Mouse (Mus musculus) MN1 (cell line): ENCODE results near the gene Hspa4l.
A peak's percentile ranks its signal among the peaks of the same experiment; 100 is the strongest.

Experiments used
- DNase-seq: peaks from one replicate; pipeline ENCODE4 v3.0.0-alpha.2; 2016; ENCODE audit warnings: low spot score

Gene Hspa4l

DNA sequence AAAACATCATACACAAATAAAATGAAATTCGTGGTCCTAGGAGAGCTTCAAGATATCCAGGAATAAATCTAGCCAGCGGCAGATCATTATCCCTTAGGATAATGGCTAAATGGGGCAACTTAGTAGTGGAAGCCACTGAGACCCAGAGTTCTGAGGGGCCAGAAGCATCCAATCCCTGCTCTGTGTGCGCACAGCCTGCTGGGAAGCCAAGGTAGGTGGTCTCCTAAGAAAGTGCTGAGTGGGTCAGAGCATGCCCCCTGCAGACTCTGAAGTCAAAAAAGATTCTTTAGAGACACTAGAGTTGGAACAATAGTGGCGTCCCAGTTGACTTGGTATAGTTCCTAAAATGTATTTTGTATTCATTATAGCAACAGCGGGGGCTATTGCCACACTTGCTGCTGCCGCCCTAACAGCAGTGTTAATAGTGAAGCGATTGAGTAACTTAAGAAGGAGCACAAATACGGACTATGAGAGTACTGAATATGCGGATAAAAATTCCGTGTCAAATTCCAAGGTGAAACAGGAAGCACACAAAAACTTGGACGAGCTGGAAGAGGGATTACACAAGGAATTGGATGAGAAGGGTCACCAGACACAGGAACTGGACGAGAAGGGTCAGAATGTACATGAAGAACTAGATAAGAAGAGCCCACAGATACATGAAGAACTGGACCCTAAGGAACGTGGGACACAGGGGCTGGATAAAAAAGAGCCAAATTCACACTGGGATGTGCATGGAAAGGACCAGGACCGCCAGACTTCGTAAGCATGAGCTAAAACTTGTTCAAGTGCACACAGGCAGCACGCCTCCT lies at the start of gene Hspa4l:
Hspa4l (plus strand) TSS at position 472 of the 812 bp plus-strand sequence.
- DNase-seq: peak; percentile 43

DNA sequence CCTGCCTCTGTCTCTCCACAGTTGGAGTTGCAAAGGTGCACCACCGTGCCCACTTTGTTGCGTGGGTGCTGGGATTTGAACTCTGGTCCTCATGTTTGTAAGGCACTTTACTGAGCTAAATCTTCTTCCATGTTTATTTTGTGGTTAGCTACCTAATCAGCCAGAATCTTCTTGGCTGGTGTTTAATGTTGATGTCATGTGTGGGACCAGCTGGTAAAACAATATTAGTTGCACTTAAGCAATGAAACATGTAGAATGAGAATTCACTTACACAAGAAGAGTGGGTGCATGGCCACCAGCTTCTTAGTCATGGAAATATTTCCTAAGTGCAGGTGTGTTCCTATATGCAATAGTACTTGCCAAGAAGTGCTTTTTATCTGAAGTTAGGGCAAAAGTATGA lies 49.1 kb upstream of the Hspa4l start:
- DNase-seq: no peak

DNA sequence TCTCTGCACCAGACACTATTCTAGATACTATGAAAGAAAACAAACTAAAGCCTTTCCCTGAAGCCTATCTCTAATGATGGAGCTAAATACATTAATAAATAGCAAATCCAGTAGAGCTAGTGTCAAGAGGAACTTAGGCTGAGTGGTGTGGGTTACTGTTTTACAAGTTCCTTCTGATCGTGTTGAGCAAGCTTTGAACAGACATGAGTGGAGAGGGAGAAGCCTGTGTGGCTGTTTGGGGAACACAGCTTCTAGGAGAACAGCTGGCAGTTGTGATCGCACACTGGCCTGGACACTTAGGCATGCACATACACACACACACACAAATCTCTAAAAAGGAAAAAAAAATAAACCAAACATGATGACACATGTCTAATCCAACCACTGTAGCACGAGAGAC lies 45.5 kb upstream of the Hspa4l start:
- no peak for DNase-seq

DNA sequence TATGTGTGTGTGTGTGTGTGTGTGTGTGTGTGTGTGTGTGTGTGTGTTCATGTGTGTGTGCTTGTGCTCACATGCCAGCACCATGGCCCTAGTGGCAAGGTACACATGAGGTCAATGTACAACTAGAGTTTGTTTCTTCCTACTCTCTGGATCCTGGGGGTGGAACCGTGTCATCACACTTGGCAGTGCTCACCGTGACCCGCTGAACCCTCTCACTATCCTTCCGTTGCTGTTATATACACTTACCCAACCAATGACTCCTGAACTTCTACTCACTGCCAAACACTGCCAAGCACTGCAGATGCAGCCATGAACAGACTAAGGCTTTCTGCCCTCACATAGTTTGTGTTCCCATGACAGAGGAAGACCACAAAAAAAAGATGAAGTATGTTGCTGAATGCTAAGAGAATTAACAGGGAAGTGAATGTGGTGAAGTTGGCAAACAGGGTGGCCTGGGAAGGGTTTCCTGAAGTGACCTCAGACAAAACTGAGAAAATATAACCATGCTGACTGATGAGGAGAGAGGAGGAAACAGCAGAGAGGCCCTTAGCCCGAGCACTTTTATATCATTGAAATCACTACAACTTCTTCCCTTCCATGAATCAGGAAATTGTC lies 39.4 kb upstream of the Hspa4l start:
- DNase-seq: no peak

DNA sequence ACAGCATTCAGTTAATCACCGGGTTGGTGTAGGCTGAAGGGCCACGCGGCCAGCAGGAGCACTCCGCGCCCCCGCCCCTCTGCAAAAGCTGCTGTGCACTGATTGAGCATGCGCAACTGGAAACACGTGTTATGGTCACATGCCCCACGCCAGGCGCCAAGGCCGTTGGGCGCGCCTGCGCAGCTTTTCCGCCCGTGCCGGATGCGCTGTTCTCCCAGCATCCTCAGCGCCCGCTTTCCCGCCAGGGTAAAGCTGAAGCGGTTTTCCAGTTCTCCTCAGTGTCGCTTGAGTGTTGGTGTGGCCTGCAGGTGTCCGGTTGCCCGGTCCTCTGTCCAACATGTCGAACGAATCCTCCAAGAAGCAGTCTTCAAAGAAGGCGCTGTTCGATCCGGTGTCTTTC lies 35.6 kb upstream of the Hspa4l start, which contains the start of gene Slc25a31:
Slc25a31 (plus strand) TSS at position 201 of the 400 bp plus-strand sequence.
- DNase-seq: no peak

DNA sequence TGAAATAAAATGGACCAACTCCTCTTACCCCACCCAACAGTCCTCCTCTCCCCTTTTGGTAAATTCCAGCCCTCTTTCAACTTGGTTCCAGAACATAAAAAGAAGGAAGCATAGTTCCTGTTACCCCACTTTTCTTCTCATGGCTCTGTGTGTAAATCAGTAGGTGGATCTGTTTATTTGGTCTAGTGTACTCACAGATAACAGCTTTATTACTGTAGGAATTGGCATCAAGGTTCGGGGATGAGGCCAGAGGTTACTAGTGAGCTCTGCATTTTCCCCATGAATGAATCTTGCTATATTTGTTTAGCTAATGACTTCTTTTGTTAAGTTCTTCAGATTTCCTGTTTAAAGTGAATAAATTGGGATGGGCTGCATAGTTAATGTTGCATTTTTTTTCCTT lies 28.2 kb upstream of the Hspa4l start:
- no peak for DNase-seq

DNA sequence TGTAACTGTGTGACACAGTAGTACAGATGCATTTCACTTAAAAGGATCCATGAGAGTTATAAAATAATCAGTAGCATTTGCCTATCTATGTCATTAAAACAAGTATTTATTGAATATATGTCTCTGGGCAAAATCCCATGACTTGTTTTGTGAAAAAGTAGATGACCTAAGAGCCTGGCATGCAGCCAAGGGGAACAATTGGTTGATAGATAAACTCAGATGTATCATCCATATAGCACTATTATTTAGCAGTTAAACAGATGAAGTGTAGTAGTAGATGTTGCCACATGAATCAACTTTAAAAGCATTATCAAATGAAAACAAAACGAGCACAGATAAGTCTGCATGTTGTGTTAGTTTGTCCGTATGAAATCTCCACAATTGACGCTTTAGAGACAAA lies 25.3 kb upstream of the Hspa4l start:
- DNase-seq: peak; percentile 55

DNA sequence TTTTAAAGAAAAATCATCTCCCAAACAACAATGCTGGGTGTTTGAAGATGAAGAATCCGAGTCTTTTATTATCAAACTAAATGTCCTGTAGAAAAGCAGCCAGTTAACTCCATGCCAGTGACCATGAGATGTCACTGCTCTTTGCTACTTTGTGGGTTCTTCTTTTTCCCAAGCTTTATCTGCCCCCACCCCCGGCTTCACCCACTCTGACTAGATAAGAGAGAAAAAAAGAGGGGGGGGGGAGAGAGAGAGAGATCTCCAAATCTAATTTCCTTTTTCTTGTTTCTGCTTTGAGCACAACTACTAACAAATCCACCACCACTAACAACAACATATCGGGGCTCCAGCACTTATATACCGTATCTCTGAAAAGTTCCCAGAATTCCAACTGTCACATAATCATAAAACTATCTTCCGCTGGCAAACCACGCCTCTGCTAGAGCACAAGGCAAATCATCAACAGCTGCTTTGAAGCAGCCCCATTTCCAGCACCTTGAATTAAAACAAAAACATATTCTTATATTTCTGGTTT lies 5.8 kb upstream of the Hspa4l start:
- no peak for DNase-seq

DNA sequence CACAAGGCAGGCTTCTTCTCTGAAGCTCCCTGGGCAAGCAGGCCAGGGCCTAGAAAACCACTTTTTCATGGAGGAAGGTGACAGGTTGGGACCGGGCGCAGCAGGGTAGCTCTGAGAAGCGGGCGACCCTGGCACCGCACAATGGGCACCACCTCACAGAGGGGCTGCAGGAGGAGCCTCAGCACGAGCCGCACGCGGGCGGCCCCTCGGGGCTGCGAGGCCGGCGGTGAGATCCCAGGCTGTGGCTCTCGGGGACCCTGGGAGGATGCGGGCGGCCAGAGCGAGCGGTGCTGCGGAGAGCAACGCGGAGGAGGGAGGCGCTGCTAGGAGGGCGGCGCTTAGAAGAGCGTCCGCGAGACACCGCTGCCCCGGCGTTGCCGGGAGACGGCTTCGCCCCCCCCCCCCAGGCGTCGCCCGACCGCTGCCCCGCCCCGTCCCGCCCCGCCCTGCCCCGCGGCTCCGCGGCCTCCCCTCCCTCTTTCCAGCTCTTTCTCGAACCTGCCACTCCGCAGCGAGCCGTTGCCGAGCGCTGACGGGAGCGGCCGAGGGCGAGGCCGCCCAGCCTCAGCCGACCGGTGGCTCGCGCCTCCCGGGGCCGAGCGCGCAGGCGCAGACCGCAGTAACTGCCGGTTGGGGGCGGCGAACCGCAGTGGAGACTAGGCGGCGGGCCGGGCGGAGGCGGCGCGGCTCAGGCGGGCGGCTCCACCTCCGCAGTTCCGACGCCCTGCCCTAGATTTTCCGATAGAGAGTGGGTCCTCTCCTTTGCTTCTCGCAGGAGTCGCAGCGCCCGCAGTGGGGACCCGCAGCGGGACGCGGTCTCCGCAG lies 753 bp downstream of the Hspa4l start:
- DNase-seq: peak; percentile 98

DNA sequence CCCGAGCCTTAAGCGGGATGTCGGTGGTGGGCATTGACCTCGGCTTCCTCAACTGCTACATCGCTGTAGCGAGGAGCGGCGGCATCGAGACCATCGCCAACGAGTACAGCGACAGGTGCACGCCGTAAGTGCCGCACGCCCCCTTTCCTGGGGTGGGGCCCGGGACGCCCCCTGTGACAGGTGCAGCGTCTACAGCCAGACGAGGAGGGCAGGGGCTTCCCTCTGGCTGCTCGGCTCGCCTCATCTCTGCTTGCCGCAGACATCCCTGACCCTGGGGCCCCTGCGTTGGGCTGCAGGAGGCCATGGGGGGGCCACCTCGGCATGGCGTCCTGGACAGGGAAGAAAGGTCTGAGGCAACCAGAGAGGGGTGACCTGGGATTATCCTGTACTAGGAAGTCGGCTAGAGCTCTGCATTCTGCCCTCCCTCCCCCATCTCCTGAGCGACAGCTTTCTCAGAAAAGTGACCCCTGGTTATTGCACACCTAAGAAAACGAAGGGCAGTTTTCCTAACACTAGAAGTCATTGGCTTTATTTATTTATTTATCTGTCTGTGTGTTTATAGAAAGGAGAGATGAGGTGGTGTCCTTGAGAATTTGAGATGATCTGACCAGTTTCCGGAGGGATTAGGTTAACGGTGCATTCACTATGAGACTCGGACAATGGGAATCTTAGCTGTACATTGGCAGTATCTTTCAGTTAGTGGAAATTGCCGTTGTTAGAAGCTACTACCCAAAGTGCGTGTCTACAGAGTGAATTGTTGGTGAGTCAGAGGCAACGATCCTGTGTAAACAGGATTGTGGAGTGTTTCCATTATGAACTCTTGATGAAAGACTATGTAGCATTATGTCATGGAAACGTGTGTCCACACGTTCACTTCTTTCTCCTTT lies 1.6 kb downstream of the Hspa4l start:
- DNase-seq: peak; percentile 63

DNA sequence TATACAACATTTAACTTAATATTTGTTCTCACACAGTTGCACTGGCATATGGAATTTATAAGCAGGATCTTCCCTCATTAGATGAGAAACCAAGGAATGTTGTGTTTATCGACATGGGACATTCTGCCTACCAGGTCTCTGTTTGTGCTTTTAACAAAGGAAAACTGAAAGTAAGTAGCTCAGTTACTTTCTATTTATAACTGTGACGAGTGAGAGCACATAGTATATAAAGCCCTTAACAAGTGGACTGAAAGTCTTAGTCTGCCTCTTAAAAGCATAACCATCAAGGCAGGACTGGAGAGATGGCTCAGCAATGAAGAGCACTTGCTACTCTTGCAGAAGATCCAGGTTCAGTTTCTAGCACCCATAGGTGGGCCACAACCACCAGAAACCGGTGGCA lies 16.5 kb downstream of the Hspa4l start:
- DNase-seq: no peak

DNA sequence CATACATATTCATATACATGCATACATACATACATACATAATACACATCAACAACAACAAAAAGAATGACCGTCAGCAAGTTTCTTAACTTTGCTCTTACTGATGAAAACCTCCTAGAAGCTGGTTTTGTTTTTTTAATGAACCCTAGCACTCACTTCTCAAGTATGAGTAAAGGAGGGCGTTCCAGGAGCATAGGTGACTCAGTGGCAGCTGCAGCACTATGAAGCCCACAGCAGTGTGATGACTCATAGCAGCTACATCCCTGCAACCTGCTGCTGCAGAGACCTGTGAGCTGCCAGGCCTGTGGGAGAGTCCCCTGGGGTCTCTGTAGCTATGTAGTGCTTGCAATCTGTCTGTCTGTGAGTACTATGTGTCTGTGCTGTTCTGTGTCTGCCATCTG lies 17.0 kb downstream of the Hspa4l start:
- peak; percentile 47 for DNase-seq

DNA sequence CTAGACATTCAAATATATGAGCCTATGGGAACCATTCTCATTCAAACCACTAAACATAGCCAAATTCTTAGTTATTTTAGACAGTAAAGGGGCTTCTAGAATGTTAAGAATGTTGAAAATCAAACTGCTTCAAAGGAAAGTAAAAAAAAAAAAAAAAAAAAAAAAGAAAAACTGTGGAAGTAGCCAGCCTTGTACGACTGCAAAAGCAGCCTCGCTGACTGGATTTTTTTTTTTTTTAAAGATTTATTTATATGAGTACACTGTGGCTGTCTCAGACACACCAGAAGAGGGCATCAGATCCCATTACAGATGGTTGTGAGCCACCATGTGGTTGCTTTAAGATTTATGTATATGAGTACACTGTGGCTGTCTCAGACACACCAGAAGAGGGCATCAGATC lies 49.5 kb downstream of the Hspa4l start:
- no peak for DNase-seq

DNA sequence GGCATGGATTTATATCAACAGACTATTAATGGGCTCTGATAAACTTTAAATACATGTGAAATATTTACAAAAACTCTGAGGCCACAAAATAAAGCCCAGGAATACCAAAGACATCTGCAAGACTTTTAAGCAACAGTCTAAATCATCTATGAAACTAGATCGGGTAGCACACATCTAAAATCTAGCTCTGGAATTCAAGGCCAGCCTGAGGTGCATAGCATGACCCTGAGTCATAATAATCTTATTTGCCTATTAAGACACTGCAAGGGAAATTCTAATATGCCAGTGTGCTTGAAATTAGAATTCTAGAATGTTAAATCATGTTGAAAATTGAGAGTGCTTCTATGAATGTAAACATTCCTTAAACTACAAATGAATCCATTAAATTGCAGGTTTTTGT lies 53.8 kb downstream of the Hspa4l start:
- DNase-seq: no peak

DNA sequence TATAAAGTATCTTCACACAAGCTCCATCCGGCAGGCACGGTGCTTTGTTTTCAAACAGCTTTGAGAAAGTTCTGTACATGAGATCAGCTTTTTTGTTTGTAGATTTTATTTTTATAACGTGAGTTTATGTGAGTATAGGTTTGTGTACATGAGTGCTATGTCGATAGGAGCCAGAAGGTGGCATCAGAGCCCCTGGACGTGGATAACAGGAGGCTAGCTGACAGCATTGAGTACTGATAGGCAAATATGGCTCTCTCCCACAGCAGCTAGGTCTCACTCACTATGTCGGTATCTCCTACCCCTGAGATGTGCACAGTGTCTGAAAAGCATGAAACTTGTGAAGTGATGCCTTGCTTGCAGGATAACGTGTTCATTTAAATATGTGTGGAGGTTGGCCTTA lies 54.2 kb downstream of the Hspa4l start:
- peak; percentile 70 for DNase-seq

DNA sequence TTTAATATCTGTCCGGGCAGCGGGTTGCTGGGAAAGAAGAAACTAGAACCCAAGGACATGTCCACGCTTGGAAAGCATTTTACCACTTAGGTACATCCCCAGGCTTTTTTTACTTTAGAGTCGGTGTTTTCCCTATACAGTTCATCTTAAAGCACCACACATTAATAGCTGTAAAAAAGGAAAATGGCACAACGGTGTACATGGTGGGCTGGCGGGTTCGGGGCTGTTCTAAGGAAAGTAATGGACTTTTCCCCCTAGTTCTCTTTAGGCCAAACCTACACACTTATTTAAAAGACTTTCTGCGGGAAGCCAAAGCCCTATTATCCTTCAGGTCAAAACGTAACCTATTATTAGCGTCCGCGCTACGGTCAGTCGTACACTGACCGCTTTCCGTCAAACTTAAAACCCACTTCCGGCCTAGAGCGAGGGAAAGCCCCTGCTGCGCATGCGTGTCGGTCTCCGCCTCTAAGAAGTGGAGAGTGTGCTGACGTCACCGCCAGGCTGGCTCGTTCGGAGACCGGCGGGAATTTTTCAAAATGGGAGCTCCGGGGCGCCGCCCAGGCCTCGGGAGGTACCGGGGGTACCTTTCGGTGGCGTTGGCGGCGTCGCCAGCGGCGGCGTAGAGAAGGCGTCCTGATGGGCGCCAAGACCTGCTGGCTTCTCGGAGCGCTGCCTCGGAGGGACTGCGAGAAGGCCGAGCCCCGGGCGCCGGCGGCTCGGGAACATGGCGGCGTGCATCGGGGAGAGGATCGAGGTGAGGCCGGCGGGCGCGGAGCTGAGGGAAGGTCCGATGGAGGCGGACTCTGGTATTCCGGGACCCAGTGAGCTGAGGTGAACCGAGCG lies 55.5 kb downstream of the Hspa4l start, which contains the start of gene Plk4:
Plk4 (plus strand) TSS at position 490 of the 843 bp plus-strand sequence.
- peak; percentile 99 for DNase-seq

DNA sequence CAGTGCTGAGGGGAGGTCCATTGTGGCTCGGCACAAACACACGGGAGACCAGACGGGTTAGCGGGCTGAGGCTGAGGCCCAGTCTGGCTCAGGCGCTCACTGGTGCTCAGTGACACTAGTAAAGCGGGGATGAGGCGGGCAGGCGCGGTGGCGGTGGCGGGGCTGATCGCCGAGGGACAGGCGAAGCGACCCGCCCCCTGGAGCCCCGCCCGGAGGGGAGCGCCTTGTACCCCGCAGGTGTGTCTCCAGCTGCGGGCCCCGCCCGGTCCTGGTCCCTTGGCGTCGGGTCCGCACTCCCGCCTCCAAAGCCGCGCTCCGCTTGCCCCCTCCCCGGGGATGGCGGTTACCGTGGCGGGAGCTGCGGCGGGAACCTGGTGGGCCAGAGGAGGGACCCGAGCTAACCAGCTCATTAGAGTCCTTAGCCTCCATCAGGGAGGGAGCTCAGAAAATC lies 56.1 kb downstream of the Hspa4l start:
- DNase-seq: peak; percentile 61

DNA sequence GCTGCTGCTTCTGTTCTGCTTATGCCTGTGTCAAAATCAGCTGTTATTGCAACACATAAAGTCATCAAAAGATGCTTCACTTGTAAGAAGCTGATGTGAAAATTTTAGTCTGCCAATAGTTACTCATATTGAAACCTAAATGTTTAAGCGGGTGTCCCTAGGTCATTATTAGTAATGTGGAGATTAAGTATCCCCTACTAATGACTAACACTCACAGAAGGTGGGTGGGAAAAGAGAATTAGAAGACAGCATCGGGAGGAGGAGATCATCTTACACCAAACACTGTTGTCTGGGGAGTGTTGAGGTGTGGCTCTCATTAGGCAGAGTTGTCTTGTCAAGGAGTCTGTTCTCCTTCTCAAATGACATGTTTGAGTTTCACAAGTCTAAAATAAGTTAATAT lies 62.6 kb downstream of the Hspa4l start:
- DNase-seq: peak; percentile 22

DNA sequence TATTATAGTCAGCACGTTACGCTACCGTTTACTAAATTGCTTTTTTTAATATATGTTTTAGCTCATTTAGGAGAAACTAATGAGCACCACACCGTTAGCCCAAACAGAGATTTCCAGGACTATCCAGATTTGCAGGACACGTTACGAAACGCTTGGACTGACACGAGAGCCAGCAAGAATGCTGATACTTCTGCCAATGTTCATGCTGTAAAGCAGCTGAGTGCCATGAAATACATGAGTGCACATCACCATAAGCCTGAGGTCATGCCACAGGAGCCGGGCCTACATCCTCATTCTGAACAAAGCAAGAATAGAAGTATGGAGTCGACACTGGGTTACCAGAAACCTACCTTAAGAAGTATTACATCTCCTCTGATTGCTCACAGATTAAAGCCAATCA lies 64.4 kb downstream of the Hspa4l start:
- DNase-seq: no peak

DNA sequence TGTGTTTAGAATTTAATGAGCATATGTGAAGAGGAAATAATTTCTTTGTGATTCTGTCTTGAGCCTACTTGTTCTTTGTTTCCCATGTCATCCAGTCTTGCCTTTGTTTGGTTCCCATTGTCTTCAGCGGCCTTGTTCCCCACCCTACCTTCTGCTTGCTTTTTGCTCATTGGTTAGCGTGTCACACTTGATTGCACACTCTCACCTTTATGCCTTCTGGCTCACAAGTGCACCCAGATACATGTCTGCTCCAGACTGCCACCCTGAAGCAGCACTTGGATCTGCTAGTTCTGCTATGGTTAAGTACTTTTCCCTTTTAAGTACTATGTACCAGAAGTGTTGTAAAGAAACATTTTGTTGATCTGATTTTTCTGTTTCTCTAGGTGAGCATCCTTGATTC lies 65.6 kb downstream of the Hspa4l start:
- DNase-seq: no peak
